Mouse (Mus musculus): ENCODE measurements at regions not wholly inside any gene's neighbourhood (a gene's known extent, or its start where the extent isn't known, plus 50 kb on each side); places are given as distances from the start of the nearest gene placed in this dataset.

GRCm38 (mm10) chr2:75064406-75065115 is 239.0 kb downstream of the Mtx2 start:
- Histone ChIP-seq H3K4me1 (replicated peaks) (0 out of 2 replicates have a peak, but pooled peaks cover 8% of the 10 kb centered on the region), H3K9ac (replicated peaks) (no peak overlapping the region), H3K4me2 (no peak overlapping the region), H3K27ac (no peak overlapping the region), H3K9me3 (no peaks in the 10 kb centered on the region), H3K27me3 (peaks cover 63% of the 10 kb centered on the region), H3K4me3 (replicated peaks) (no peak overlapping the region), H3K36me3 (no peaks in the 10 kb centered on the region)
- WGBS, result 25% methylated on average over 10 of the region's 10 CpGs
- ATAC-seq (ENCODE audit: insufficient number of reproducible peaks, insufficient read depth, low FRiP score, low TSS enrichment, low read depth), result no peak

- Histone ChIP-seq H3K36me3 (no peaks in the 10 kb centered on the region), H3K4me2 (no peak overlapping the region), H3K9ac (replicated peaks) (no peak overlapping the region), H3K4me1 (replicated peaks) (0 out of 2 replicates have a peak, but pooled peaks cover 4% of the 10 kb centered on the region), H3K9me3 (no peaks in the 10 kb centered on the region), H3K4me3 (replicated peaks) (no peak overlapping the region), H3K27ac (no peak overlapping the region), H3K27me3 (peaks cover 55% of the 10 kb centered on the region)
- ATAC-seq (ENCODE audit: insufficient number of reproducible peaks, insufficient read depth, low FRiP score, low TSS enrichment, low read depth), result no peak
- WGBS, result 48% methylated on average over 2 of the region's 2 CpGs
These were observed 239.7 kb downstream of the Mtx2 start for GRCm38 (mm10) chr2:75065304-75065703.

DNA sequence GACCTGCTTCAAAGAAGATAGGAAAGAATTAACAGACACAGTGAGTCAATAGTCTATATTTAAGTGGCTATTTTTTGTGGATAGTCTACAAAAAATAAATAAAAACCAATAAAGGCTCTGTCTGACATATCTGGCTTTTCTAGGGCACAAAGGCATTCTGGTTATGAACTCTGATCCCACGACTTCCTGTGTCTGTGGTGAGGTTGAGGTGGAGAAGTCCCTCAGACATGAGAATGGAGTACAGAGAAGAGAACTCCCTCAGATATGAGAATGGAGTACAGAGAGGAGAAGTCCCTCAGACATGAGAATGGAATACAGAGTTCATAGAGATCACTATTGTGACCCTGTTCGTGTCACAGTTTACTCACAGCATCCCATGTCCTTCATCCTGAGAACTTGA is 243.7 kb downstream of the Mtx2 start:
- ATAC-seq (ENCODE audit: insufficient number of reproducible peaks, insufficient read depth, low FRiP score, low TSS enrichment, low read depth), result no peak
- 71% methylated on average over 2 of the region's 2 CpGs for WGBS
- H3K4me3 ChIP-seq (replicated peaks), result no peak overlapping the region
- no peak overlapping the region for H3K4me2 ChIP-seq
- H3K9ac ChIP-seq (replicated peaks), result no peak overlapping the region
- no peak overlapping the region for H3K27ac ChIP-seq
- H3K36me3 ChIP-seq, result no peaks in the 10 kb centered on the region
- H3K27me3 ChIP-seq, result peaks cover 20% of the 10 kb centered on the region
- no peaks in the 10 kb centered on the region for H3K9me3 ChIP-seq
- 0 out of 2 replicates have a peak, but pooled peaks cover 11% of the 10 kb centered on the region for H3K4me1 ChIP-seq (replicated peaks)

- Histone ChIP-seq H3K9me3 (no peaks in the 10 kb centered on the region), H3K4me1 (replicated peaks) (0 out of 2 replicates have a peak, but pooled peaks cover 7% of the 10 kb centered on the region), H3K27ac (no peak overlapping the region), H3K36me3 (no peaks in the 10 kb centered on the region), H3K27me3 (peaks cover 5% of the 10 kb centered on the region; the same call in 1 of the 2 replicates), H3K4me3 (replicated peaks) (no peak overlapping the region), H3K4me2 (no peak overlapping the region), H3K9ac (replicated peaks) (no peak overlapping the region)
- no peak for ATAC-seq (ENCODE audit: insufficient number of reproducible peaks, insufficient read depth, low FRiP score, low TSS enrichment, low read depth)
- 69% methylated on average over 3 of the region's 3 CpGs for WGBS
These were observed 246.4 kb downstream of the Mtx2 start for GRCm38 (mm10) chr2:75072021-75072420.

GRCm38 (mm10) chr2:75072471-75072870 is 246.9 kb downstream of the Mtx2 start:
- no peaks in the 10 kb centered on the region for H3K36me3 ChIP-seq
- H3K4me3 ChIP-seq (replicated peaks), result no peak overlapping the region
- 0 out of 2 replicates have a peak, but pooled peaks cover 7% of the 10 kb centered on the region for H3K4me1 ChIP-seq (replicated peaks)
- WGBS, result 34% methylated on average over 8 of the region's 8 CpGs
- H3K9ac ChIP-seq (replicated peaks), result no peak overlapping the region
- H3K27ac ChIP-seq, result no peak overlapping the region
- no peak for ATAC-seq (ENCODE audit: insufficient number of reproducible peaks, insufficient read depth, low FRiP score, low TSS enrichment, low read depth)
- peaks cover 5% of the 10 kb centered on the region; the same call in 1 of the 2 replicates for H3K27me3 ChIP-seq
- no peak overlapping the region for H3K4me2 ChIP-seq
- H3K9me3 ChIP-seq, result no peaks in the 10 kb centered on the region

DNA sequence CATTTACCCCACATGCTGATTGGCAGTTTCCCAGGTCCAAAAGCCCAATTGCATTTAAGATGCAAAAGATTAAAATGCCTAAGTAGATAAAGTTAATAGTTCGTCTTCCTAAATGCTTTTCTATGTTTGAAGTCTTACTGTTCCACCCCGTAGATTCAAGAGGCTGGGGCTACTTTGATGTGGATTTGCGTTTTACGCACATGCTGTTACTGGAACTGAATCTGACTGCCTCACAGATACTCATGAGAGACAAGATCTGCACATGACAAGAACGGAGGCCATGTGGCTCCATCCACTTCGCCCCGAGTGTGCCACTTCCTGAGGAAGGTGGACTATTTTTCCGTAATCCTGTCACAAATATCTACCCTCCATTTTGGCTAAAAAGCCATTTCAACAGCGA is 247.6 kb downstream of the Mtx2 start:
- H3K9me3 ChIP-seq, result no peaks in the 10 kb centered on the region
- H3K9ac ChIP-seq (replicated peaks), result no peak overlapping the region
- H3K36me3 ChIP-seq, result no peaks in the 10 kb centered on the region
- H3K27me3 ChIP-seq, result peaks cover 5% of the 10 kb centered on the region; the same call in 1 of the 2 replicates
- H3K4me3 ChIP-seq (replicated peaks), result no peak overlapping the region
- H3K4me2 ChIP-seq, result no peak overlapping the region
- H3K27ac ChIP-seq, result no peak overlapping the region
- ATAC-seq (ENCODE audit: insufficient number of reproducible peaks, insufficient read depth, low FRiP score, low TSS enrichment, low read depth), result no peak
- 0 out of 2 replicates have a peak, but pooled peaks cover 7% of the 10 kb centered on the region for H3K4me1 ChIP-seq (replicated peaks)
- 56% methylated on average over 9 of the region's 9 CpGs for WGBS

- WGBS, result 44% methylated on average over 12 of the region's 12 CpGs
- no peak for ATAC-seq (ENCODE audit: insufficient number of reproducible peaks, insufficient read depth, low FRiP score, low TSS enrichment, low read depth)
These were observed 261.6 kb downstream of the Mtx2 start for GRCm38 (mm10) chr2:75087164-75087563.

GRCm38 (mm10) chr2:75089186-75089585 is 263.6 kb downstream of the Mtx2 start:
- Histone ChIP-seq H3K27me3 (peaks cover 42% of the 10 kb centered on the region), H3K27ac (no peak overlapping the region), H3K4me2 (no peak overlapping the region), H3K9me3 (no peaks in the 10 kb centered on the region), H3K4me3 (replicated peaks) (no peak overlapping the region), H3K9ac (replicated peaks) (no peak overlapping the region), H3K36me3 (no peaks in the 10 kb centered on the region), H3K4me1 (replicated peaks) (peaks cover 29% of the 10 kb centered on the region)
- ATAC-seq (ENCODE audit: insufficient number of reproducible peaks, insufficient read depth, low FRiP score, low TSS enrichment, low read depth), result no peak
- 18% methylated on average over 8 of the region's 8 CpGs for WGBS

More at GRCm38 (mm10) chr2:75087164-75087563, 261.6 kb downstream of the Mtx2 start:
- Histone ChIP-seq H3K27me3 (peaks cover 42% of the 10 kb centered on the region), H3K27ac (no peak overlapping the region), H3K4me2 (no peak overlapping the region), H3K4me1 (replicated peaks) (peaks cover 29% of the 10 kb centered on the region), H3K9ac (replicated peaks) (no peak overlapping the region), H3K4me3 (replicated peaks) (no peak overlapping the region), H3K9me3 (no peaks in the 10 kb centered on the region), H3K36me3 (no peaks in the 10 kb centered on the region)

DNA sequence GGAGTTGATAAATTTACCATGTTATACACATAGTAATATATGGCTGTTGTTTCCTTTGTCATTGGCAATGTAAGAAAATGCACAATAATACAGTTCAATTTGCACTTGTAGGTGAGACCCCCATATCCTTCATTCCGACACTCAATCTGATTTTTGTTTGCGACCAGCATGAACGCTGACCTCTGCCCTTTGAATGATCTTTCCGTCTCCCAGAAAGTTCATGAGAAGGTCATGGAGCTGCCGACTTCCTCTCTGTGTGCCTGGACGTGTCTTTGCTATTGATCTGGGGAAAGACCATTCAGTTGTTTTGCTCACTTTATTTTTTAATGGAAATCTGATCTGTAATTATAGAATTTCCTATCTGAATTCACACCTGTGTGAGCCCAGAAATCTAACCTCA is 264.0 kb downstream of the Mtx2 start:
- no peaks in the 10 kb centered on the region for H3K9me3 ChIP-seq
- 10% methylated on average over 6 of the region's 6 CpGs for WGBS
- H3K27me3 ChIP-seq, result peaks cover 40% of the 10 kb centered on the region
- no peak overlapping the region for H3K27ac ChIP-seq
- no peak overlapping the region for H3K9ac ChIP-seq (replicated peaks)
- peaks cover 29% of the 10 kb centered on the region for H3K4me1 ChIP-seq (replicated peaks)
- no peak overlapping the region for H3K4me2 ChIP-seq
- ATAC-seq (ENCODE audit: insufficient number of reproducible peaks, insufficient read depth, low FRiP score, low TSS enrichment, low read depth), result no peak
- H3K4me3 ChIP-seq (replicated peaks), result no peak overlapping the region
- H3K36me3 ChIP-seq, result no peaks in the 10 kb centered on the region

DNA sequence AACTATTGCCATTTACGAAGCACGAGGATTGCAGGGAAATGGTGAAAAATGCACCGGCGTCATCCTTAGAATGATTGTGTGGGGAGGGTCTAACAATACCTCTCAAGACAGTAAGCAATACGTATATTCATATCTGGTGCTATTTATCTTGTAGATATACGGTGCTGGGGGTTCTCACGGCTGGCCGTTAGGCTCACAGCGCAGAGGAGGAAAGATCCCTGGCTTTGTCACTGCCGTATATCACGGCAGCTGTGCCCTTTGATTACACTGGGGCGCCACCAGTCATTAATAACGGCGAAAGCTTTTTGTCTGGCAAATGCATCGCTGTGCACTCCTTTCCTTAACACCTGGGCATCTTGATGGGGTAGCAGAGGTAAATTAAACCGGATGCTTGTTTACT is 264.8 kb downstream of the Mtx2 start:
- WGBS, result 12% methylated on average over 16 of the region's 16 CpGs
- Histone ChIP-seq H3K9me3 (no peaks in the 10 kb centered on the region), H3K27me3 (peaks cover 39% of the 10 kb centered on the region), H3K4me2 (peak overlapping the region; percentile 13; the same call in 1 of the 2 replicates), H3K4me1 (replicated peaks) (peaks cover 29% of the 10 kb centered on the region), H3K4me3 (replicated peaks) (no peak overlapping the region), H3K27ac (no peak overlapping the region), H3K9ac (replicated peaks) (no peak overlapping the region), H3K36me3 (no peaks in the 10 kb centered on the region)
- no peak for ATAC-seq (ENCODE audit: insufficient number of reproducible peaks, insufficient read depth, low FRiP score, low TSS enrichment, low read depth)

DNA sequence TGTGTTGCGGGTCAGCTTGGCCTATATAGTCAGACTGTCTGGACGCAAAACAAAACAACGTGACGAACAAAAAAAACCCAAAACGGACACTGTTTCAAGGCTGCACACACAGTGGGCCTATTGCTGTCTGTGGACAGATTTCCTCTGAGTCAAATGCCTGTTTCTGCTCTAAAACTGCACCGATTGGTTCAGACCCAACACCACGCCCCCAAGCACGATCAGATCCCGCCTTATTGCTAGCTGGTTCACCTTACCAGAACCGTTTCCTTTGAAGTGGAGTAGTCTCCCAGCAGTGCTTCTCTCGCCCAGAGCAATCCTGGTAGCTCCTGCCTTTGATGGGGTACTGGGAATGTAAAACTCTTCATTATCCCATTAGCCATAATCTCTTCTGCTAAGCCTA is 275.9 kb downstream of the Mtx2 start:
- Histone ChIP-seq H3K4me2 (peak overlapping the region; percentile 25), H3K27ac (no peak overlapping the region), H3K27me3 (peaks cover 33% of the 10 kb centered on the region), H3K36me3 (no peaks in the 10 kb centered on the region), H3K4me3 (replicated peaks) (no peak overlapping the region), H3K9ac (replicated peaks) (no peak overlapping the region), H3K4me1 (replicated peaks) (peaks cover 13% of the 10 kb centered on the region; the same call in 1 of the 2 replicates), H3K9me3 (no peaks in the 10 kb centered on the region)
- ATAC-seq (ENCODE audit: insufficient number of reproducible peaks, insufficient read depth, low FRiP score, low TSS enrichment, low read depth), result no peak
- 19% methylated on average over 11 of the region's 11 CpGs for WGBS

GRCm38 (mm10) chr2:75112751-75113150 is 287.1 kb downstream of the Mtx2 start:
- Histone ChIP-seq H3K27me3 (peaks cover 25% of the 10 kb centered on the region), H3K9ac (replicated peaks) (no peak overlapping the region), H3K27ac (no peak overlapping the region), H3K4me1 (replicated peaks) (0 out of 2 replicates have a peak, but pooled peaks cover 4% of the 10 kb centered on the region), H3K36me3 (no peaks in the 10 kb centered on the region), H3K9me3 (no peaks in the 10 kb centered on the region), H3K4me2 (no peak overlapping the region), H3K4me3 (replicated peaks) (no peak overlapping the region)
- WGBS, result 68% methylated on average over 9 of the region's 9 CpGs
- no peak for ATAC-seq (ENCODE audit: insufficient number of reproducible peaks, insufficient read depth, low FRiP score, low TSS enrichment, low read depth)

Measured in limb, embryonic 12.5 days (tissue).